Mouse (Mus musculus) MEL (cell line): ENCODE data around the gene Tmem63a. TPM values are rescaled to one million over a fixed set of nuclear protein-coding genes. Genes with fewer than 3 reads are reported as not detected.
A peak's percentile ranks its signal among the peaks of the same experiment; 100 is the strongest.

Experiments used
- DNase-seq: peaks from one replicate; pipeline ENCODE4 v3.0.0; 2011; ENCODE audit warnings: low read depth, low spot score
- H3K27ac ChIP-seq: 2 replicates; pipeline ENCODE4 v1.5.1; 2012; ENCODE audit warnings: low read depth, mild to moderate bottlenecking, control low read depth, low read length, moderate library complexity; ENCODE audit not compliant: control insufficient read depth
- H3K27me3 ChIP-seq, 2 experiments: fragments of 150-350 bp in 1 of 2; sonication (generic) in 1 of 2; 2 replicates each; pipeline ENCODE4 v1.6.1; 2012; ENCODE audit warnings: low read length in 2 of 2, mild to moderate bottlenecking in 2 of 2, improper control_type of control experiment in 1 of 2, moderate library complexity in 1 of 2; ENCODE audit not compliant: insufficient read depth in 2 of 2, control insufficient read depth in 1 of 2
- H3K36me3 ChIP-seq, 2 experiments: 2 replicates each; pipeline ENCODE4 v1.6.1; 2012 to 2014; ENCODE audit warnings: low read length in 2 of 2, improper control_type of control experiment in 1 of 2, inconsistent platforms in 1 of 2, mild to moderate bottlenecking in 1 of 2; ENCODE audit not compliant: insufficient read depth in 2 of 2, control insufficient read depth in 1 of 2
- H3K4me1 ChIP-seq, 2 experiments: fragments of 150-350 bp in 1 of 2; sonication (generic) in 1 of 2; 2 replicates each; pipeline ENCODE4 v1.6.1; 2012; ENCODE audit warnings: low read length in 2 of 2, improper control_type of control experiment in 1 of 2, mild to moderate bottlenecking in 1 of 2; ENCODE audit not compliant: insufficient read depth in 2 of 2, control insufficient read depth in 1 of 2
- H3K4me3 ChIP-seq, 2 experiments: fragments of 150-350 bp in 1 of 2; sonication (generic) in 1 of 2; 2 replicates each; pipeline ENCODE4 v1.5.1; 2012; ENCODE audit warnings: low read depth in 2 of 2, low read length in 2 of 2, mild to moderate bottlenecking in 2 of 2, moderate library complexity in 2 of 2, control low read depth in 1 of 2, improper control_type of control experiment in 1 of 2; ENCODE audit not compliant: control insufficient read depth in 1 of 2, insufficient read depth in 1 of 2
- H3K79me2 ChIP-seq: 2 replicates; pipeline ENCODE4 v1.6.1; 2012; ENCODE audit warnings: mild to moderate bottlenecking, low read length, moderate library complexity; ENCODE audit not compliant: control insufficient read depth, poor library complexity, insufficient read depth
- H3K9ac ChIP-seq: 2 replicates; pipeline ENCODE4 v1.6.1; 2012; ENCODE audit warnings: low read depth, mild to moderate bottlenecking, control low read depth, low read length, moderate library complexity; ENCODE audit not compliant: control insufficient read depth, poor library complexity, severe bottlenecking
- H3K9me3 ChIP-seq: fragments of 150-350 bp; sonication (generic); replicated peaks from 2 replicates; pipeline ENCODE4 v1.6.1; 2012; ENCODE audit warnings: mild to moderate bottlenecking, low read length, improper control_type of control experiment, moderate library complexity; ENCODE audit not compliant: insufficient read depth
- BHLHE40 ChIP-seq: IDR thresholded peaks from 2 replicates; pipeline ENCODE4 v1.6.1; 2012; ENCODE audit warnings: low read depth, mild to moderate bottlenecking, inconsistent platforms, low read length, improper control_type of control experiment, borderline replicate concordance
- CHD2 ChIP-seq: IDR thresholded peaks from 2 replicates; pipeline ENCODE4 v1.6.1; 2011; ENCODE audit warnings: low read length, improper control_type of control experiment
- E2F4 ChIP-seq: IDR thresholded peaks from 2 replicates; pipeline ENCODE4 v1.6.1; 2011; ENCODE audit warnings: low read depth, low read length, improper control_type of control experiment, borderline replicate concordance
- GATA1 ChIP-seq: IDR thresholded peaks from 2 replicates; pipeline ENCODE4 v1.6.1; 2011; ENCODE audit warnings: low read depth, low read length, improper control_type of control experiment
- JUND ChIP-seq: IDR thresholded peaks from 2 replicates; pipeline ENCODE4 v1.6.1; 2011; ENCODE audit warnings: low read depth, mild to moderate bottlenecking, improper control_type of control experiment, low read length
- NELFE ChIP-seq: IDR thresholded peaks from 2 replicates; pipeline ENCODE4 v1.6.1; 2011; ENCODE audit warnings: low read depth, low read length, improper control_type of control experiment
- NRF1 ChIP-seq: IDR thresholded peaks from 2 replicates; pipeline ENCODE4 v1.6.1; 2014; ENCODE audit warnings: low read depth, mild to moderate bottlenecking, inconsistent platforms, low read length, improper control_type of control experiment, moderate library complexity; ENCODE audit not compliant: poor library complexity, insufficient read depth, severe bottlenecking
- POLR2AphosphoS2 ChIP-seq: IDR thresholded peaks from 2 replicates; pipeline ENCODE4 v1.6.1; 2011; ENCODE audit warnings: low read length, improper control_type of control experiment
- POLR2AphosphoS5 ChIP-seq: IDR thresholded peaks from 2 replicates; pipeline ENCODE4 v1.6.1; 2012; ENCODE audit warnings: low read depth, borderline replicate concordance, mild to moderate bottlenecking, inconsistent platforms, low read length, moderate library complexity, mixed read lengths
- RAD21 ChIP-seq: IDR thresholded peaks from 2 replicates; pipeline ENCODE4 v1.6.1; 2011; ENCODE audit warnings: mild to moderate bottlenecking, low read depth, low read length, improper control_type of control experiment
- RCOR1 ChIP-seq: IDR thresholded peaks from 2 replicates; pipeline ENCODE4 v1.6.1; 2012; ENCODE audit warnings: low read depth, mild to moderate bottlenecking, inconsistent platforms, low read length, improper control_type of control experiment
- SIN3A ChIP-seq: IDR thresholded peaks from 2 replicates; pipeline ENCODE4 v1.6.1; 2012; ENCODE audit warnings: low read length, improper control_type of control experiment, inconsistent platforms
- TAL1 ChIP-seq: IDR thresholded peaks from 2 replicates; pipeline ENCODE4 v1.6.1; 2012; ENCODE audit warnings: mild to moderate bottlenecking, inconsistent platforms, low read length, moderate library complexity, mixed read lengths
- TCF12 ChIP-seq: IDR thresholded peaks from 2 replicates; pipeline ENCODE4 v1.6.1; 2014; ENCODE audit warnings: low read depth, mild to moderate bottlenecking, inconsistent platforms, low read length, improper control_type of control experiment, moderate library complexity
- UBTF ChIP-seq: IDR thresholded peaks from 2 replicates; pipeline ENCODE4 v1.6.1; 2012; ENCODE audit warnings: low read depth, mild to moderate bottlenecking, inconsistent platforms, low read length, improper control_type of control experiment, moderate library complexity, borderline replicate concordance; ENCODE audit not compliant: insufficient read depth
- ZKSCAN1 ChIP-seq: IDR thresholded peaks from 2 replicates; pipeline ENCODE4 v1.6.1; 2012; ENCODE audit warnings: low read depth, mild to moderate bottlenecking, inconsistent platforms, low read length, improper control_type of control experiment, moderate library complexity
- polyA plus RNA-seq, 2 experiments: library from polyadenylated mRNA; stranded (reverse) in 1 of 2; unstranded in 1 of 2; fragments of >175 nt in 1 of 2; fragments of >200 nt in 1 of 2; gene quantifications; 2 replicates each; pipeline versions ENCODE4 v1.2.1 to v1.2.4; 2012; ENCODE audit warnings: low replicate concordance in 2 of 2, low read depth in 1 of 2; ENCODE audit not compliant: insufficient read length in 2 of 2, insufficient read depth in 1 of 2, missing spikeins in 1 of 2
- total RNA-seq: library from RNA; depleted of rRNA; stranded (reverse); fragments of 300-350 nt; gene quantifications from 2 replicates; pipeline ENCODE4 v1.2.3, GENCODE M21; 2012

Tmem63a gene
- total and polyA plus RNA-seq, 3 experiments = 7.7 to 12.8 TPM; not detected in 1

- peaks cover 5% of the 10 kb centered on the region; the same call in 1 of the 2 replicates for H3K79me2 ChIP-seq
- no peaks in the 10 kb centered on the region for H3K27me3 ChIP-seq
- H3K4me3 ChIP-seq = no peak overlapping the region
- no peaks in the 10 kb centered on the region for H3K9me3 ChIP-seq
- peak; percentile 52 for DNase-seq
- H3K9ac ChIP-seq = no peak overlapping the region
- TF ChIP-seq POLR2AphosphoS5 = no peak
- peaks cover 0 to 4% of the 10 kb centered on the region in 2 experiments; a peak in 1 of 4 replicates for H3K36me3 ChIP-seq
- H3K27ac ChIP-seq = no peak overlapping the region
- peaks cover 3 to 16% of the 10 kb centered on the region in 2 experiments; a peak in 3 of 4 replicates for H3K4me1 ChIP-seq
These were observed 3.1 kb downstream of the Tmem63a start for GRCm38 (mm10) chr1:180945001-180945980.

- Histone ChIP-seq H3K4me1 (peaks cover 3 to 12% of the 10 kb centered on the region in 2 experiments; a peak in 3 of 4 replicates), H3K36me3 (peaks cover 0 to 4% of the 10 kb centered on the region in 2 experiments; a peak in 1 of 4 replicates), H3K4me3 (no peak overlapping the region), H3K9ac (no peak overlapping the region), H3K9me3 (no peaks in the 10 kb centered on the region), H3K27ac (no peak overlapping the region), H3K27me3 (no peaks in the 10 kb centered on the region), H3K79me2 (peaks cover 5% of the 10 kb centered on the region; the same call in 1 of the 2 replicates)
- no peak for DNase-seq
- TF ChIP-seq TAL1 (no peak), CHD2 (no peak), NRF1 (no peak), RCOR1 (no peak), BHLHE40 (no peak), TCF12 (no peak), POLR2AphosphoS2 (no peak), SIN3A (no peak), ZKSCAN1 (no peak)
These were observed 4.3 kb downstream of the Tmem63a start for GRCm38 (mm10) chr1:180946448-180946847.

GRCm38 (mm10) chr1:180952085-180952746, 10.1 kb downstream of the Tmem63a start:
- Histone ChIP-seq H3K9ac (no peak overlapping the region), H3K27me3 (no peaks in the 10 kb centered on the region), H3K27ac (no peak overlapping the region), H3K4me1 (no peaks in the 10 kb centered on the region), H3K9me3 (no peaks in the 10 kb centered on the region), H3K36me3 (no peaks in the 10 kb centered on the region), H3K79me2 (no peaks in the 10 kb centered on the region), H3K4me3 (no peak overlapping the region)
- TF ChIP-seq TAL1 (no peak), NELFE (no peak), RAD21 (no peak), GATA1 (no peak), UBTF (no peak), JUND (no peak), E2F4 (no peak)
- DNase-seq = no peak
